Mouse (Mus musculus): Measurements from ENCODE around the gene Hoxb2. TPM values are rescaled to one million over a fixed set of nuclear protein-coding genes. Genes with fewer than 3 reads are reported as not detected.

Hoxb2 gene
- polyA plus RNA-seq, 1 experiment from 2014 or later, result 20.3 TPM

DNA sequence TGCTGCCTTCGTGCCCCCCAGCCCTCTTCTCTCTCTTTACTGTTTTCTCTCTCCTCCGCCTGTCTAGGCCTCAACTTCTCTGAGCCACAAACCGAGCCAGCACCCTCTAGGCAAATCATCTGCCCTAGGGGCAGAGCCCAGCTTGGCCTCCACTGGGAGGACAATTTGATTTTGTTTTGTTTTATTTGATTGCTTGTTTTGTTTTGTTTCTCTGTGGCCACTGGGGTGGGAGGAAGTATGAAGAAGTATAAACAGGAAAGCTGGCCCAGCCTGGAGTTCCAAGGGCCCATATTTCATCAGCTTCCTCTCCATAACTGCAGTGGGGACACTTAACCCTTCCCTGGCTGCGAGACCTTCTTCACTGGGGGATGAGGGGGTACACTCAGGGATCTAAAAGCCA lies 41.0 kb upstream of the Hoxb2 start:
- no peak for ATAC-seq (ENCODE audit: insufficient read depth, low FRiP score, low read depth)
- Histone ChIP-seq H3K9ac (0 out of 2 replicates have a peak overlapping the region, but pooled peaks have one; percentile 3), H3K4me3 (replicated peaks) (peak overlapping the region; percentile 41), H3K4me1 (peaks cover 17% of the 10 kb centered on the region; the same call in 1 of the 2 replicates), H3K27ac (peak overlapping the region; percentile 82), H3K27me3 (replicated peaks) (peaks cover 44% of the 10 kb centered on the region), H3K9me3 (no peaks in the 10 kb centered on the region), H3K4me2 (peak overlapping the region; percentile 62), H3K36me3 (no peaks in the 10 kb centered on the region)
- WGBS, result 23% methylated on average over 4 of the region's 4 CpGs

DNA sequence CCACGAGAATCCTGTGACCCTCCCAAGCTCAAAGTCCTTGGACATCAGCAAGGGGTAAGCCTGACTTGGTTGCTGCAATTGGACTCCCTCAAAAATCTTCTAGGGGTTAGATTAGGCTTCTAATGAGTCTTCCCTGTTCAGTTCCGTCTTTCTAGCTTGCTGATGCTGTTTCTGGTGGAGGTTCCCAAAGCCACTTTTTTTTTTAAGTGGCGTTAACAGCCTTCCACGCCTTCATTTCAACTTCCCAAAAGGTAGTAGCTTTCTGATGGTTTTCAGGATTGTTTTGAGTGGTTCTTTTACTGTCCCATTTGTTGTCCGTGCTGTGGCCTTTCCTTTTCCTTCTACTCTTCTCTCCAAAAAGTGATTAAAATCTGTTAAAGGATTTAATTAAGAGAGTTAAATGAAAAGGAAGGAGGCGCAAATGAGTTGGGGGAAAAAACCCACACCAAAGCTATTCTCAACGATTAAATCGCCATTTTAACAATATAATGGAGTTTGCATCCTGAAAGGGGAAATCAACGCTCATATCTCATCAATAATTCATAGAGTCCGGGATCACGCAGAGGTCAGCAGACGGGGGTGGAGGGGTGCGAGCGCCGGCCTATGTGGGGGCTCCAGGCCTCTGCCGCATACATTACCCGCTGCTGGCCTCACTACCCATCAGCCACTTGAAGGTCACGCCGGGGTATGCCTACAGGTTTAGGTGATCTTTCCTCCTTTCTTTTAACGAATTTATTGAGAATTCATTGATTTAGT lies 40.0 kb upstream of the Hoxb2 start:
- Histone ChIP-seq H3K27me3 (replicated peaks) (peaks cover 40% of the 10 kb centered on the region), H3K9ac (no peak overlapping the region), H3K36me3 (no peaks in the 10 kb centered on the region), H3K4me1 (peaks cover 18% of the 10 kb centered on the region; the same call in 1 of the 2 replicates), H3K4me3 (replicated peaks) (peak overlapping the region; percentile 41), H3K4me2 (peak overlapping the region; percentile 62), H3K9me3 (no peaks in the 10 kb centered on the region), H3K27ac (peak overlapping the region; percentile 82)
- ATAC-seq (ENCODE audit: insufficient read depth, low FRiP score, low read depth), result no peak
- WGBS, result 19% methylated on average over 20 of the region's 20 CpGs

DNA sequence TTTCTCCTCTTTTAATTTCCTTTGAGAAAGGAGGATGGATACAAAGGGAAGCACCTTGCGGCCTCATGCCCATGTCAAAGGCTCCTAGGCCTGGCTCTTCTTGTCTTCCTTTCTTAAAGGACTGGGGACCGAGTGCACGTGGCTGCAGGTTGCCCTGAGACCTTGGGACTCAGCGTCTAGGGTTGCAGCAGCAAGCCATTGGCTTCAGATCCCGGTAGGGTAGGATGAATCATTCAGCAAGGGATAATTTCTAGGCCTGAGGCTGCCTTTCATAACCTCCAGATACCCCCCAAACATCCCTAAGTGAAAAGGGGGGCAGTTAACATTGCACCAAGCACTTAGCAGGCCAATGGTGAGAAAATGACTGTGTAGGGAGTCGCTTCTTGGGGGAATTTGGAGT lies 39.2 kb upstream of the Hoxb2 start:
- Histone ChIP-seq H3K4me3 (replicated peaks) (peak overlapping the region; percentile 32), H3K36me3 (no peaks in the 10 kb centered on the region), H3K4me2 (peak overlapping the region; percentile 62), H3K9ac (peak overlapping the region; percentile 14; the same call in 1 of the 2 replicates), H3K27ac (peak overlapping the region; percentile 82), H3K4me1 (peaks cover 22% of the 10 kb centered on the region; the same call in 1 of the 2 replicates), H3K9me3 (no peaks in the 10 kb centered on the region), H3K27me3 (replicated peaks) (peaks cover 34% of the 10 kb centered on the region)
- no peak for ATAC-seq (ENCODE audit: insufficient read depth, low FRiP score, low read depth)
- WGBS, result 15% methylated on average over 6 of the region's 6 CpGs

- WGBS, result 3% methylated on average over 31 of the region's 31 CpGs
- Histone ChIP-seq H3K27me3 (replicated peaks) (peaks cover 28% of the 10 kb centered on the region), H3K4me1 (peaks cover 26% of the 10 kb centered on the region; the same call in 1 of the 2 replicates), H3K27ac (peak overlapping the region; percentile 82), H3K36me3 (no peaks in the 10 kb centered on the region), H3K9me3 (no peaks in the 10 kb centered on the region), H3K4me3 (replicated peaks) (peak overlapping the region; percentile 32), H3K9ac (peak overlapping the region; percentile 14; the same call in 1 of the 2 replicates), H3K4me2 (peak overlapping the region; percentile 62)
- peak; percentile 74; the same call in 1 of the 2 replicates for ATAC-seq (ENCODE audit: insufficient read depth, low FRiP score, low read depth)
Measured at GRCm38 (mm10) chr11:96311520-96312417, 38.6 kb upstream of the Hoxb2 start.

- WGBS, result 43% methylated on average over 2 of the region's 2 CpGs
- no peak for ATAC-seq (ENCODE audit: insufficient read depth, low FRiP score, low read depth)
- peak overlapping the region; percentile 82 for H3K27ac ChIP-seq
- H3K9me3 ChIP-seq, result no peaks in the 10 kb centered on the region
- H3K4me1 ChIP-seq, result peaks cover 28% of the 10 kb centered on the region
- peak overlapping the region; percentile 62 for H3K4me2 ChIP-seq
- no peak overlapping the region for H3K4me3 ChIP-seq (replicated peaks)
- no peak overlapping the region for H3K9ac ChIP-seq
- H3K36me3 ChIP-seq, result no peaks in the 10 kb centered on the region
- peaks cover 28% of the 10 kb centered on the region for H3K27me3 ChIP-seq (replicated peaks)
Measured at GRCm38 (mm10) chr11:96313134-96313533, 37.2 kb upstream of the Hoxb2 start.

- Histone ChIP-seq H3K4me2 (peak overlapping the region; percentile 62), H3K27me3 (replicated peaks) (peaks cover 28% of the 10 kb centered on the region), H3K4me3 (replicated peaks) (peak overlapping the region; percentile 35), H3K36me3 (no peaks in the 10 kb centered on the region), H3K4me1 (peaks cover 25% of the 10 kb centered on the region), H3K27ac (peak overlapping the region; percentile 82), H3K9ac (no peak overlapping the region), H3K9me3 (no peaks in the 10 kb centered on the region)
- no peak for ATAC-seq (ENCODE audit: insufficient read depth, low FRiP score, low read depth)
- WGBS, result 17% methylated on average over 12 of the region's 12 CpGs
Measured at GRCm38 (mm10) chr11:96313806-96314428, 36.4 kb upstream of the Hoxb2 start.

GRCm38 (mm10) chr11:96314671-96315343 lies 35.5 kb upstream of the Hoxb2 start:
- peak overlapping the region; percentile 40 for H3K9ac ChIP-seq
- peak overlapping the region; percentile 82 for H3K27ac ChIP-seq
- H3K4me2 ChIP-seq, result peak overlapping the region; percentile 62
- ATAC-seq (ENCODE audit: insufficient read depth, low FRiP score, low read depth), result no peak
- 4% methylated on average over 34 of the region's 34 CpGs for WGBS
- H3K4me3 ChIP-seq (replicated peaks), result peak overlapping the region; percentile 35
- H3K4me1 ChIP-seq, result peaks cover 25% of the 10 kb centered on the region
- no peaks in the 10 kb centered on the region for H3K9me3 ChIP-seq
- no peaks in the 10 kb centered on the region for H3K36me3 ChIP-seq
- H3K27me3 ChIP-seq (replicated peaks), result peaks cover 32% of the 10 kb centered on the region

DNA sequence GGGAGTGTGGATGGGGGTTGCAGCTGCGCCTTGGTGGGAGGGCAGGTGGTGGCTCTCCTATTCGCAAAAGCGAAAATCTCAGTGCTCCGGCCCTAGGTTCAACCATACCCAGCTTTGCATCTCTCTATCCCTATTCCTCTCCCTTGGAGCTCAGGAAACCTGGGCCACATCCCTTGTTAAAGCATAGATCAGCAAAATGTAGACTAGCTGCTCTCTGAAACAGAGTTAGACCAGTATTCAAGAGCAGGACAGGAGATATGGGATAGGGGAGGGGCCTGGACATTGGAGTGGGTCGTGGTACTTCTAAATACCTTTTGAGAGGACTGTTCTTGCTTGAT lies 35.0 kb upstream of the Hoxb2 start:
- Histone ChIP-seq H3K9me3 (no peaks in the 10 kb centered on the region), H3K4me3 (replicated peaks) (peak overlapping the region; percentile 35), H3K27ac (peak overlapping the region; percentile 82), H3K4me2 (peak overlapping the region; percentile 62), H3K36me3 (no peaks in the 10 kb centered on the region), H3K9ac (peak overlapping the region; percentile 40; the same call in 1 of the 2 replicates), H3K4me1 (peaks cover 25% of the 10 kb centered on the region), H3K27me3 (replicated peaks) (peaks cover 32% of the 10 kb centered on the region)
- ATAC-seq (ENCODE audit: insufficient read depth, low FRiP score, low read depth), result no peak
- 22% methylated on average over 5 of the region's 5 CpGs for WGBS

DNA sequence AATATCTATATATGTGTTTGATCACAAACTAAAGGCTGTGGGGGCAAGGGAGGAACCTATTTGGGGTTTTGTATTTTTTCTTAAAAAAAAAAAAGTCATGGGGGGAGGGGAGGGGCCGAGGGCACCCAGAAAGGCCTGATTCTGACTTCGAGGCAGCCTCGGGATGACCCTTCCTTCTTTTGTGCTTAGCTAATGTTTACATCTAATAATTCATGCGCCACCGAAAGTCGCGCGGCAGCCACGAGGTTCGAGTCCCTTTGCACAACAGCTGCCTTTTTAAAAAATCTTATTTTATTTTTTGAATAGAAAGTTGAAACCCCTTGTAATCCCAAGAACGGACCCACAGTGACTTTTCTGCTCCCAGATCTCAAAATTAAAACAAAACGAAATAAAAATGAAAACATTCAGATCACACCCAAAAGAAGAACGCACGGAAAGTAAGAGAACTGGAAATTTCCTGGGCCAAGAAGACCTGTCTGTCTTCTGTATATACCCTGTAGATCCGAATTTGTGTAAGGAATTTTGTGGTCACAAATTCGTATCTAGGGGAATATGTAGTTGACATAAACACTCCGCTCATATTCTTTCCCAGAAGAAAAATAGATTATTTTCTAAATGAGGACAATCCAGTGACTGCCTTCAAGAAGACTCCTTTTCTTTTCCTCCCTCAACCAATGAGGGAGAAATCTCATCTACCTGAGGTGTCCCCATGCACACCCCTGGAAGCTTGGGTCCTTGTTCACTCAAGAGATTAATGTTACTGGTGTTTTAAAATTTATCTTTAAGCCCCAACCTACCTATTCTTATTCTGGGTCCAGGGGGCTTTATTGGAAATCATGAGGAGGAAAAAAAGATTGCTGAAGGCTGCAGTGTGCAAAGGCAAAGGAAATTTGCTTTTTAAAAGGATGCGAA lies 33.4 kb upstream of the Hoxb2 start:
- peak overlapping the region; percentile 97 for H3K27ac ChIP-seq
- H3K4me1 ChIP-seq, result peaks cover 23% of the 10 kb centered on the region
- peak overlapping the region; percentile 60; the same call in 1 of the 2 replicates for H3K4me3 ChIP-seq (replicated peaks)
- H3K27me3 ChIP-seq (replicated peaks), result peaks cover 22% of the 10 kb centered on the region
- H3K4me2 ChIP-seq, result peak overlapping the region; percentile 62
- WGBS, result 18% methylated on average over 18 of the region's 18 CpGs
- H3K9ac ChIP-seq, result peak overlapping the region; percentile 39; the same call in 1 of the 2 replicates
- no peaks in the 10 kb centered on the region for H3K9me3 ChIP-seq
- no peak for ATAC-seq (ENCODE audit: insufficient read depth, low FRiP score, low read depth)
- no peaks in the 10 kb centered on the region for H3K36me3 ChIP-seq

DNA sequence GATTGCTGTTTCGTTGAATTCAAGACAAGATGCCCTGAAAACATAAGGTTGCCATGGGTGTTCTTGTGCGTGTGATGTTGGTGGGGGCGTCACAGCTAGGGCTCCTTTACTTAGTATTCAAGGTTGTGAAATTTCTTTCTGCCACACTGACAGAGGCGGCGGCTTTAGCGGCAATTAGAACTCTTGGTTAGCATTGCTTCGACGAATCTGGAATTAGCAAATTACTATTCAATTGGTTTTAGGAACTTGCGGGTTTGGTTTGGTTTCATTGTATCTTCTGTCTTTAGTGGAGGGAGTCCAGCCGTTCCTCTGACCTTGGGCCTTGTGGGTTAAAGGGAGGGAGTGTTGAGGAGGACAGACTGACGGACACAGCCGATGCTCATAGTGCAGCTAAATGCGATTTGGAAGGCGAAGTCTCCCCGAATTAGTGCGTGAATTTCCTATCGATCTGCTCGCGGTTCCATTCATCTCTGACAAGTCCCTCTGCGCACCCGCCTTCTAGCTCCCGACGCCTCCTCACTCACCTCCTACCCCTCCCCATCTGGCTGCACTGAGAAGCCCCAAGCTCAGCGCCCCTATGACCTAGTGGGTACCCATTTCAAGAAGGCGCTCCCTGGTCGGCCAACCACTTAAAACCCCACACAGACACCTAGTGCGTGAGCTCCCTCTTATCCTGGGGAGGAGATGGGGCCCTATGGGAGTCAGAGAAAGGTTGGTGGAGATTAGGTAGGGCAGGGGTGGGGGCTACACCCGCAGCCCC lies 32.5 kb upstream of the Hoxb2 start, which contains the start of gene Hoxb4:
Gene Hoxb4 (plus strand): TSS at position 660 of the 760 bp plus-strand sequence.
- peak within 1 kb of the TSS; percentile 60 for H3K4me3 ChIP-seq (replicated peaks)
- ATAC-seq (ENCODE audit: insufficient read depth, low FRiP score, low read depth), result peak; percentile 25; the same call in 1 of the 2 replicates
- WGBS, result 8% methylated on average over 28 of the region's 28 CpGs
- H3K9me3 ChIP-seq, result no peaks in the 10 kb centered on the region
- peak within 1 kb of the TSS; percentile 65 for H3K9ac ChIP-seq
- peaks cover 19% of the 10 kb centered on the region; the same call in 1 of the 2 replicates for H3K27me3 ChIP-seq (replicated peaks)
- H3K36me3 ChIP-seq, result no peaks in the 10 kb centered on the region
- peak within 1 kb of the TSS; percentile 97 for H3K27ac ChIP-seq
- peaks cover 19% of the 10 kb centered on the region for H3K4me1 ChIP-seq
- H3K4me2 ChIP-seq, result peak within 1 kb of the TSS; percentile 62
